Mouse (Mus musculus) intestine, embryonic 16.5 days (tissue): Measurements from ENCODE around the gene Ccdc81. TPM values are rescaled to one million over a fixed set of nuclear protein-coding genes. Genes with fewer than 3 reads are reported as not detected.

Experiments
- ATAC-seq: fragments of 200-750 bp; cut with Nextera tagmentation; 2 replicates; pipeline ENCODE4 v1.8.0; 2017; ENCODE audit warnings: moderate TSS enrichment, moderate library complexity
- H3K27ac ChIP-seq: fragments of 300-500 bp; sonication (generic); 2 replicates; pipeline ENCODE4 v1.5.1; 2014; ENCODE audit warnings: mild to moderate bottlenecking, low read length
- H3K27me3 ChIP-seq: fragments of 300-500 bp; sonication (generic); replicated peaks from 2 replicates; pipeline ENCODE4 v1.6.1; 2014; ENCODE audit warnings: low read length, control low read depth, mixed read lengths; ENCODE audit not compliant: control insufficient read depth, insufficient read depth
- H3K36me3 ChIP-seq: fragments of 300-500 bp; sonication (generic); 2 replicates; pipeline ENCODE4 v1.6.1; 2014; ENCODE audit warnings: low read length, control low read depth; ENCODE audit not compliant: control insufficient read depth, insufficient read depth
- H3K4me1 ChIP-seq: fragments of 300-500 bp; sonication (generic); 2 replicates; pipeline ENCODE4 v1.6.1; 2014; ENCODE audit warnings: low read length, control low read depth, mixed read lengths; ENCODE audit not compliant: control insufficient read depth, insufficient read depth
- H3K4me2 ChIP-seq: fragments of 300-500 bp; sonication (generic); 2 replicates; pipeline ENCODE4 v1.6.1; 2014; ENCODE audit warnings: low read depth, low read length, control low read depth
- H3K4me3 ChIP-seq: fragments of 300-500 bp; sonication (generic); 2 replicates; pipeline ENCODE4 v1.5.1; 2014; ENCODE audit warnings: mild to moderate bottlenecking, low read length
- H3K9ac ChIP-seq: fragments of 300-500 bp; sonication (generic); 2 replicates; pipeline ENCODE4 v1.6.1; 2014; ENCODE audit warnings: low read depth, low read length
- H3K9me3 ChIP-seq: fragments of 300-500 bp; sonication (generic); 2 replicates; pipeline ENCODE4 v1.6.1; 2016; ENCODE audit warnings: low read length, control low read depth; ENCODE audit not compliant: control insufficient read depth
- WGBS: fragments of 180-500 bp; shearing (Covaris S2); extraction: QIAGEN DNeasy Blood & Tissue Kit; methylation state at CpG from one replicate; pipeline ENCODE4 v1.1.7; 2014; 5-methylcytosine and 5-hydroxymethylcytosine counted together
- polyA plus RNA-seq: library from polyadenylated mRNA; unstranded; fragments of >200 nt; fragmentation: Nextera tagmentation; extraction: Ambion mirVana; gene quantifications from 2 replicates; pipeline ENCODE4 v1.2.1, GENCODE M21; 2015

The Ccdc81 gene
- polyA plus RNA-seq, 1 experiment from 2014 or later, result not detected

- WGBS, result 53% methylated on average over 7 of the region's 7 CpGs
- H3K4me1 ChIP-seq, result no peaks in the 10 kb centered on the region
- 0 out of 2 replicates have a peak, but pooled peaks have one; percentile 33 for ATAC-seq
Measured at GRCm38 (mm10) chr7:89829201-89829600, 74.2 kb downstream of the Ccdc81 start.

GRCm38 (mm10) chr7:89828436-89829065 lies 74.9 kb downstream of the Ccdc81 start:
- no peaks in the 10 kb centered on the region for H3K36me3 ChIP-seq
- no peaks in the 10 kb centered on the region for H3K9me3 ChIP-seq
- 0 out of 2 replicates have a peak overlapping the region, but pooled peaks have one; percentile 6 for H3K9ac ChIP-seq
- H3K4me1 ChIP-seq, result no peaks in the 10 kb centered on the region
- no peak for ATAC-seq
- 0 out of 2 replicates have a peak overlapping the region, but pooled peaks have one; percentile 19 for H3K27ac ChIP-seq
- no peaks in the 10 kb centered on the region for H3K27me3 ChIP-seq
- no peak overlapping the region for H3K4me2 ChIP-seq
- WGBS, result 71% methylated on average over 4 of the region's 4 CpGs
- no peak overlapping the region for H3K4me3 ChIP-seq

More at GRCm38 (mm10) chr7:89829201-89829600, 74.2 kb downstream of the Ccdc81 start:
- Histone ChIP-seq H3K4me3 (no peak overlapping the region), H3K4me2 (no peak overlapping the region), H3K27me3 (no peaks in the 10 kb centered on the region), H3K27ac (no peak overlapping the region), H3K9me3 (no peaks in the 10 kb centered on the region), H3K9ac (no peak overlapping the region), H3K36me3 (no peaks in the 10 kb centered on the region)

Other genes with a start within 250 kb of the Ccdc81 start
- gene Hikeshi, start 37.6 kb upstream of the Ccdc81 start, polyA plus RNA-seq, result 121 and 134 TPM in 2 replicates
- gene Eed, start 77.4 kb upstream of the Ccdc81 start, polyA plus RNA-seq, result 48.4 and 59.1 TPM in 2 replicates
- gene Picalm, start 226.6 kb upstream of the Ccdc81 start, polyA plus RNA-seq, result 25.5 and 27.0 TPM in 2 replicates